Mouse (Mus musculus) lung, adult 18-20 months (tissue): ENCODE data around the gene Ppp1r1b.

Source experiments
- DNase-seq, 2 experiments: peaks; one replicate each; pipeline ENCODE4 v3.0.0; 2022; ENCODE audit warnings: mixed read lengths in 2 of 2

Gene Ppp1r1b

GRCm38 (mm10) chr11:98328371-98329069 is 19.7 kb upstream of the Ppp1r1b start:
- DNase-seq = no peak

- no peak for DNase-seq
These were observed 18.9 kb upstream of the Ppp1r1b start, which contains the start of gene Neurod2 for GRCm38 (mm10) chr11:98329081-98329959. Gene Neurod2, minus strand, starts transcription at chr11:98329648.

DNA sequence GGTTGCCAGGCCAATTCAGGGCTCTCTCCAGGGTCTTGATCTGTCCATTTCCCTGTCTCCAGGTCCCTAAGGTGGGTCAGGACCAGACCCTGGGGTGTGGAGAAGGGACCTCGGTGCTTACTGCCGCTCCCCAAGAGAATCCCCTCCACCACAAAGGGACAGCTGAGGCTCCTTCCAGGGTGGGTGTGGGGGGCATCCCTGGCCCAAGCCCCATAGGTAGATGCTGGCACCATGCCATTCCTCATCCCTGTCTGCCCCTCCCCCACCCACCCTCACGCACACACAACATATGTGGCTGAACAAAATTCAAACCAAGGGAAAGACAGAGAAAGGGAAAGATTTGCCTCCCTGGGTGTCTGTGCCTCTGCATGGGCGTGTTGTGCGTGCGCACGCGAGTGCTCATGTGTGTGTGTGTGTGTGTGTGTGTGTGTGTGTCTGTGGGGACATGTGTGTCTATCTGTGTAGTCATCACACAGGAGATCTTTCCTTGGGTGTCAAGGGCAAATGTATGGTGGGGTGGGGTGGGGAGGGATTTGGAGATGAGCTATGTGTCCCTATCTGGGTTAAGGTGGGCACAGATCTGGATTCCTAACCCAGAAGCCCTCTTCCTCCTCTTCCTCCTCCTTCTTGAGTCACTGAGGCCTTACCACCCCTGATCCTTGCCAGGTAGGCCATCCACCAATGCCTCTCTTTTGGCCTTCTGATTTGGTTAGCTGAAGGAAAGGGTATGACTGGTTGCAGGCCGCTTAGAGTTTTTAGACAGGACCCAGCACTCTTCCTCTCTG is 18.1 kb upstream of the Ppp1r1b start:
- no peak for DNase-seq

GRCm38 (mm10) chr11:98330745-98331204 is 17.4 kb upstream of the Ppp1r1b start:
- DNase-seq = no peak

DNA sequence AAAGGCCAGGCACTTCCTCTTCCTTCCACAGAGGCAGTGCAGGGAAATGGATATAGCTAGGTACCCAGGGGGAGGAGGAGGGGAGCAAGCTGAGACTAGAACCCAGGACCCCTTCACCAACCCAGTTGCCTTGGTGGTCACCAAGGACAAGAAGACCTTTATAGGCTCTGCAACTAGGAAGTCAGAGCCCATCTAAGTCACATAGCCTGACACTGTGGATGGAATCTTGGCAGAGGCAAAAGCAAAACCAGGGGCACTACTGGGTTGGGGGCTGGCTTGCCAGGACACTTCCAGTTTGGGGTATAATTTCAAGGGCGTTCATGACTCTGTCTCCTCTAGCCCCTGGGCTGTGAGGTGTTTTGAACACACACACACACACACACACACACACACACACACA is 16.8 kb upstream of the Ppp1r1b start:
- no peak for DNase-seq

DNA sequence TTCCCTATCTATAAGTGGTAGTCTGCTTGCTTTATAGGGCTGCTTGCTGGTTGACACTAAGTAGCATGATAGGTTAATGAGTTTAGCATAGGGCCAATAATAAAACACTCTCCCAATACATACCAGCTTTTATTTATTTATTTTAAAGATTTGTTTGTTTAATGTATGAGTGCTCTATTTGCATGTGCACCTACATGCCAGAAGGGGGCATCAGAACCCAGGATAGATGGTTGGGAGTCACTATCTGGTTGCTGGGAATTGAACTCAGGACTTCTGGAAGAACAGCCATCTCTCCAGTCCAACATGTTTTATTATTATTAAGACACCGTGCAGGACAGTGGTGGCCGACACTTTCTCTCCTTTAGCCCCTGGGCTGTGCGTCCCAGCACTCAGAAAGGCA is 16.0 kb upstream of the Ppp1r1b start:
- DNase-seq = no peak

DNA sequence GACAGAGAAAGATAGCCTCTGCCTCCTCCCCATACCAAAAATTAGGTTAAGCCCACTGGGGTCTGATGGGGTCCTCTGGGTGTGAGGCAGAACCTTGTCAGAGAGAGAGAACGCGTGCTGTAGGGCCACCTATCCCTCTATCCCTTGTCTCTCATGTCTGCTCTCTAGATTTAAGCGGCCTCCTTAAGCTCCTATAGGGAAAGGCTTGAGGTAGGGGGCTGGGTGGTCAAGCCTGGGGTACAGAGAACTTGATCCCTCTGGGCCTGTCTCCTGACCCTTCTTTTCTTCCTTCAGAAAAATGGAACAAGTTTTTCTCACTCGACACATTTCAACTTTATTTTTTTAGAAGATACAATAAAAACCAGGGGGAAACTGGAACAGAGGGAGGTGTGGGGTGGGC is 15.4 kb upstream of the Ppp1r1b start:
- no peak for DNase-seq

- no peak for DNase-seq
These were observed 14.9 kb upstream of the Ppp1r1b start for GRCm38 (mm10) chr11:98333263-98333696.

- no peak for DNase-seq
These were observed 14.0 kb upstream of the Ppp1r1b start for GRCm38 (mm10) chr11:98333981-98334741.

GRCm38 (mm10) chr11:98335250-98335649 is 13.0 kb upstream of the Ppp1r1b start:
- DNase-seq = no peak

DNA sequence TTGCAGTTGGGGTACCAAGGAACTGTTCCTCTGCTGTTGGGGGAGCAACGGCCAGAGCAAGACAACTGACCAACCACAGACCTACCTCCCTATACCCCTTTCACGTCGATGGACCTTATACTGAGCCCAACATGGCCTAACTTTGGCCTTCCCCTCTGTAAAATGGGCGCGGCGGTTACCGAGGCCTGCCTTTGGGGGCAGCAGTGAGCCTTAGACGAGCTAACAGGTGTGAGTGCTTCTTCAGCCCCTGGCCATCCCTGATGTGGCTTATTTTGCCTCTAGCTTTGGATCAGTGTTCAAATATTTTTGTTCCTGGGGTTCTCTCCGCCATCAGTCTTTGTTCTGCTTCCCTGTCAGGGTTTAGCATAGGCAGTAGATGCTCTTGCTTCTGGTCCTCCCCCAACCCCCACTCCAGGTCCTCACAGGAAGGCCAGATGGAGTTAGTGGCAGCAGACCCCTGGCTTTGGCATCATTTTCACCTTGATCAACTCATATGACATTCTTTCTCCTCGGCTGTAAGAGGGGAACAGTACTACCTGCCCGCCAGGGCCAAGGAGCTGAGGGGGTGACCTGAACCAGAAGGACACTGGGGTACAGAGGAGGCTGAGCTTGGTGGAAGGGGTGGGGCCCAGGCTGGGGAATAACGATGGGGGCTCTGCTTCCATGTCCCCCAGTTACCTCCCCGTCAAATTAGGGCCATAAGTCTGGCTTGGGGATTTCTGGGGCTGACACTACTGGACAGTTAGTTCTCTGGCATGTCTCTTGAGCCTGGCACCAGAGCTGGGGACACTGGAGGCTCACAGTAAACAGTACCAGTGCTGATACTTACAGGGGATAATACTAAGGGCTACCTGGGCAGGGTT is 11.7 kb upstream of the Ppp1r1b start:
- no peak for DNase-seq

DNA sequence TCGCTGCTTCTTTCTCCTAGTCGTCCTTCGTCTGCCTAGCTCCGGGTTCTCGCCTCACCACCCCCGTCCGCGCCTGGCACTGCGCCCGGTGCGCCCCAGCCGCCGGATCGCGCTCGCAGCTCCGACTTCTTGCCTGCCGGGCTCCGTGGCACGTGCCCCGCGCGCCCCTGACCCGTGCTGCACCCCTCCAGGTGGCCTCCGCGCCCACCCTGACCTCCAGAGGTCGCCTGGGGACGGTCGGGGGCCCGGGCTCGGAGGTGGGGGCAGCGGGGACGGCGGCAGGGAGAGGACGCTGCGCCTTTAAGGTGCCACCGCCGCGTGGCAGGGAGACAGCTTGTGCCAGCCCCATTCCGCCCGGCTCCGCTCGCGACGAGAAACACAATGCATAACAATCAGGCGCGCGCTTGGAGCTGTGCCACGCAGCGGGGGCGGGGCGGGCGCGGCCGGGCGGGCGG is 9.7 kb upstream of the Ppp1r1b start:
- no peak for DNase-seq

DNA sequence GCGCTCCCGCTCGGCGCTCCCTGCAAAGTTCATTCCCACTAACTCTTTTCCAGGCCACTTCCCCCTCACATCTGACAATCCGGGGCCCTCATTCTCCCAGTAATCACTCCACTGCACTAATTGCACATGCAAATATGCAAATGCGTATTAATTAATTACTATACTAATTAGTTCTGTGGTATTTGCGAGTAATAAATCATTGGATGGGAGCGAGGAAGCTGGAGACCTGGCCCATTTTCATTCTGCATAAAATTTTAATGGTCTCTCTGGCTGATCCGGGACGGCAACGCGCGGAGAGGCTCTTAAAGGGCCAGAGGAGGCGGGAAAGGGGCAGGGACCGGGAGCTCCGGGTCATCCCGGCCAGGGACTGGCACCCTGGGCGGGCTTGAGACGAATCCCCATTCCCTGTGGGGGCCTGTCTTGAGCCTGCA is 9.1 kb upstream of the Ppp1r1b start:
- DNase-seq = no peak

- DNase-seq = no peak
These were observed 8.4 kb upstream of the Ppp1r1b start for GRCm38 (mm10) chr11:98339679-98340287.

DNA sequence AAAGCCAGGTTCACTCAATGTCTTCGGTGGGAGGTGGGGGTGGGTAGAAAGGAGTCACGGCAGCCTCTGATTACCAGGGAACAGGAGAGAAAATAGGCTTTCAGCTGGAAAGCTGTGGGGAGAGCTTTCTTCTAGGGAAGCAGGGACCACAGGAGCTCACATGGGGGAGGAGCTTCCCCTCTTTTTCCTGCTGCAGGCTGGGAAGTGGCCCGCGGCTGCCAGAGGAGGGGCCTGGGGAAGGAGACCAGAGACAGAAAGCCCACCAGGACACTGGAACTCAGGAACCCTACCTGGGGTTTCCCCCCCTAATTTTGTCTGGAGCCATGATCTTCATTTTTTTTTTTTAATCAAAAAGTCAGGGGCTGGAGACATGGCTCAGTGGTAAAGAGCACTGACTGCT is 7.6 kb upstream of the Ppp1r1b start:
- no peak for DNase-seq

GRCm38 (mm10) chr11:98341174-98341573 is 7.0 kb upstream of the Ppp1r1b start:
- no peak for DNase-seq

DNA sequence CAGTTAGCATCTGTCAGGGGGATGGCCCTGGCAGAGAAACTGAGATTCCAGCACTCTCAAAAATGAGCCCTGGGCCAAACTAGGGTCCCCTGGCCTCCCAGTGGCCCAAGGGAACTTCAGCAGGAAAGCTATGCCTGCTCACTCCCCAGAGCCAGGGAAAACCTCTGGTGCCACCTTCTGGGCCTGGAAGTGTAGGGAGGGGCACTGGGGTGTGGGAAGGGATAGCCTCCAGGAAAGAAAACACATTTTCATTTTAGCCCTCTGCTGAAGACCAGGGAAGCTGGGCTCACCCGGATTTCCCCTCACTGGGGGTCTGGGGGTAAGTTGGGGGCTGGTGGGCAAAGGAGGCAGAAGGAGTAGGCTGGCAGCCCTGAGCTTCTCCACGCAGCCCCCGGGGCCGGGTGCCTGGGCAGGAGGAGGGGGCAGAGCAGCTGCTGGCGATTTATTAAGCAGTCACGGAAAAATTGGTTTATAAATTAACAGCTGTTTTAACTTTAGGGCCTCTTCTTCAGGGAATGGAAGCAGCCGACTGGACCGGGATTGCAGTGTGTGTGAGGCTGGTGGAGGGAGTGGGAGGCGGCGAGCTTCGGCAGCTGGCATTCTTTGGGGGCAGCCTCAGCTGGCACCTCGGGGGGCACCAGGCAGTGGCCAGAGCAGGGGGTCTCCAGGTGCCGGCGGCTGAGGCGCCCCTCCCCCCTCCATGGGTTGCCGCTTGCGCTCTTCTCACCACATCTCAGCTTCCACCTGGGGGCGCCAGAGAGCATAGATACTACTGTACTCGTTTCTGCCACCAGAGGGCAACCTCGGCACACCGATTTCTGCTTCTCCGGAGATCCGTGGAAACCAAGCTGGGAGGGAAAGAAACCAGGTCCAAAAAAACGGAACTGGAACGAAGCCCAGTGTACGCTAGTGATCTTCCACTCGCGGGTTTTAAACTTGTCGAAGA is 5.9 kb upstream of the Ppp1r1b start:
- peak; percentile 90 to 92 for DNase-seq

DNA sequence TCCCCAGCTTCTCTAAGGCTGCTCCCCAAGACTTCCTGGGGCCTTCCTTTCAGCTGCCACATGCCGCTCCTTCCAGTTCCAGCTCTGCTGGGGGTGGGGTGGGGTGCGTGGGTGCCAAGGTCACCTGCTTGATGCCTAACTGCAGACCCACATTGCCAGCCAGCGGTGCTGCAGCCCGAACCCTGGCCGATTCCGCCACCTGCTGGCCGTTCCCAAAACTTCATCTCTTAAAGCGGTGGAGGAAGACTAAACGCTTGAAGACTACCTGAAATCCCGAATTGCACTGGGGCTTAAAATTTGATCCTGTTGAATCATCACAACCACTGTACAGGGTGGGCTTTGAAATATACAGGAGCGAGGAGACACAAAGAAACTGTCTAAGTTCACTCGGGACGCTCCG is 3.0 kb upstream of the Ppp1r1b start:
- DNase-seq = peak; percentile 81 to 85

DNA sequence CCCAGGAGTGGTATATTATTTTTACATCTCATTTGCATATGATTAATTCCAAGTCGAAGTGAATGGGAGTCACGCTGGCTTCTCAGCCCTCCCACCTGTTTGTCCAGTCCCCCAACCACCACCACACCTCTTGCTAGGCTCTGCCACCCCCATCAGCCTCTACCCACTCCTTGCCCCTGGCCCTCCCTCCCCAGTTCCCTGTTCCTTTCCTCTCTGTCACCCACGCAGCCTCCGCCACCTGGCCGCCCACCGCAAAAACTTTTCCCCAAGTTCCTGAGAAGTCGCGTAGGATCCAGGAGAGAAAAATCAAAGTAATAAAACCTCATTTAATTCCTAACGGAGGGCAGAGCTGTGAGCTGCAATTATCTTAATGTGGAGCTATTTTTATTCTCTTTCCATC is 2.0 kb upstream of the Ppp1r1b start:
- DNase-seq = no peak
